Comparison of ENCODE assay signal across 1 mouse cellular context in genomic region chr6:33059735-33060576, GRCm38 (mm10).
TF ChIP-seq lines count a peak whose summit lies in the region.

Gene Chchd3, minus strand, starts transcription at chr6:33060260.

TF ChIP-seq in MEL, 35 proteins besides CTCF, POLR2A, EP300 and RAD21 (continued from another document):
- TF ChIP-seq MYC (IDR thresholded peaks at IDR 0.05; ENCODE audit: low read depth, low read length) (peak; percentile 45; the same call in 1 of the 2 replicates), MXI1 (IDR thresholded peaks at IDR 0.05; ENCODE audit: low read depth, low read length) (peak; percentile 91), TBP (IDR thresholded peaks at IDR 0.05; ENCODE audit: low read depth, low read length) (peak; percentile 7; the same call in 1 of the 2 replicates), ZMIZ1 (IDR thresholded peaks at IDR 0.05; ENCODE audit: low read depth, low read length) (no peak), MAZ (IDR thresholded peaks at IDR 0.05; ENCODE audit: low read depth, low read length) (0 out of 2 replicates have a peak, but pooled peaks have one; percentile 37)
